Mouse (Mus musculus): ENCODE results near the gene Dap.

The Dap gene

DNA sequence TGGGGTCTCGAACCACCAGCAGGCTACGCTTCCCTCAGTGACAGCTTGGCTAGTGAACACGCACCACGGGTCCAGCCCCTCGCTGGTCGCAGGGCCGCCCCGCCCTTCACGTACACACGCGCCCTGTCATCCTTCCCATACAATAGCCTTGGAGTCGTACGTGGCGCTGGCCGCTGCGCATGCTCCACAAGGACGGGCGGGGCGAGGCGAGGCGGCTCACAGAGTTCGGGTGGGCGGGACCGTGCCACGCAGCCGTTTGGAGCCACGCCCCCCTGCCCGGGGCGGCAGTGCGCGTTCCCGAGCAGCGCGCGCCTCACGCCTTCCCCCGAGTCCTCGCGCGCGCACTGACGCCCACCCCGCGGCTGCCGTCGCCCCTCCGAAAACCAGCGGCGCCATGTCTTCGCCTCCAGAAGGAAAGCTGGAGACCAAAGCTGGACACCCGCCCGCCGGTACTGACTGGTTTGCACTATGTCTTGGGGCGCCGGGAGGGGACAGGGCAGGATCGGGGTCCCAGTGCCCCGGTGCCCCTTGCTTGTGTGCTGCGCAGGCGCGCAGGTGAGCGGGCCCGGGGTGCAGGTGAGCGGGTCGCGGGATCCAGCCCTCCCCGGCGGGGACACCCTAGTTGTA, at the start of gene Dap:
Gene Dap, plus strand, starts transcription at position 180 of the 627 bp plus-strand sequence.
- peak; percentile 97 for DNase-seq (ENCODE audit: low read depth, low spot score)

DNA sequence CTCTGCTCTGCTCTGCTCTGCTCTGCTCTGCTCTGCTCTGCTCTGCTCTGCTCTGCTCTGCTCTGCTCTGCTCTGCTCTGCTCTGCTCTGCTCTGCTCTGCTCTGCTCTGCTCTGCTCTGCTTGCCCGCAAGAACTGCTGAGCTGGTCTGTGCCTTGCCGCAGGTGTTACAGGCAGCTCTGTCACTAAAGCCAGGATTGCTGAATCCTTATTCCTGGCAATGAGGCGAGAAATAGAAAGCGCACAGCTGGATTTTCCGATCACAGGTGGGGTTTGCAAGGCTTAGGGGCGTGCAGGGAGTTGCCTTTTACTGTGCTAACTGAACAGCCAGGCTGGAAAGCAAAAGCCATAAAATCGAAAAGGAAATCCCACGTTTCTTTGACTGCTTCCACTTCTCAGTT, 47.5 kb upstream of the Dap start:
- DNase-seq (ENCODE audit: low read depth, low spot score): no peak

DNA sequence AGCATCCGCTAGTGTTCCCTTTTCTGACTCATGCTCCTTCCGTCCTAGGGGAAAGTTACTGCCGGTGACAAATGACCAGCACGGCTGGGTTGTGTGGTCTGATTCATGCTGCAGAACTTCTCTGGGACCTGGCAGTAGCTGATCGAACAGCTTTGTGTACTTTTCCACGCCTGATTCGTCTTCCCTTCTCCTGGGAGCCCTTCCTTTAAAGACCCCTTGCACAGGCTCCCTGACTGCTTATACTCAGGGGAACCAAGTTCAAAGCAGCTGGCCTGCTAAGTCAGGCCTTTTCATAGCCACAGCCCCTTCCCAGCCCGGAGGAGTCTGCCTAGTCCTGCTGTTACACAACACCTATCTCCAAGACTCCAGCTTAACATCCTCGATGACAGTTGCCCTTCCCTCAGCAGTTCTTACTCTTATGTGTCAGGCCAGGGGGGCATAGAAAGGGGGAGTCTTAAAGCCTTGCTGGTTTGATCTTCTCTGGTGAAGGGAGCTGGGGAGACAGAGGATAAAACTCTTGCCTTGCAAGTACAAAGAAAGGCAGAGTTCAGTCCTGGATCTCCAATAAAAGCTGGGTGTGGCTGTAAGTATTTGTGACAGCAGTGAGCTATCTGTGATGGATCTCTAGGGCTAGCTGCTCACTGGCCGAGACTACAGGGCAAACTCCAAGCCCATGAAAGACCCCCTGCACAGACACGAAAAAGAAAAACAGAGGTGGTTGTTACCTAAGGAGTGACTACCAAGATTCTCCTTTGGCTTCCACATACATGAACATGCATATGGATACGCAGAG, 39.3 kb upstream of the Dap start:
- DNase-seq (ENCODE audit: low read depth, low spot score): no peak

DNA sequence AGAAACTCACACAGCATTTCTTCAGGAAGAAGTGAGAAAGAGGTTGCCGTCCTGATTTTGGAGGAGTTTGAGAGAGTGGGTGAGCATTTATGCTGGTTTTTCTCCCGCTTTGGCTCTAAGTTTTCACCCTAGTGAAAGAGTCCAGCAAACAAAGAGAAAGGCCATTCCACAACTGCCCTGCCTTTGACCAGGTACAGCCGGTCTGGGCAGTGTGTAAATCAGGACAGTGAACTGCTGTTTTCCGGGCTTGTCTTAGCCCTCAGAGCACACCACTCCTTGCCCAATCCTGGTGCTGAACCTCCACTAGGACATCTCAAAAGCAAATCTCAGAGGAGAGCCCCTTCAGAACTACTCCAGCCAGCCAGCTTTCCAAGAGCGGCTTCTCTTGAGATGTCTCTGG, 38.6 kb upstream of the Dap start:
- DNase-seq (ENCODE audit: low read depth, low spot score): no peak

DNA sequence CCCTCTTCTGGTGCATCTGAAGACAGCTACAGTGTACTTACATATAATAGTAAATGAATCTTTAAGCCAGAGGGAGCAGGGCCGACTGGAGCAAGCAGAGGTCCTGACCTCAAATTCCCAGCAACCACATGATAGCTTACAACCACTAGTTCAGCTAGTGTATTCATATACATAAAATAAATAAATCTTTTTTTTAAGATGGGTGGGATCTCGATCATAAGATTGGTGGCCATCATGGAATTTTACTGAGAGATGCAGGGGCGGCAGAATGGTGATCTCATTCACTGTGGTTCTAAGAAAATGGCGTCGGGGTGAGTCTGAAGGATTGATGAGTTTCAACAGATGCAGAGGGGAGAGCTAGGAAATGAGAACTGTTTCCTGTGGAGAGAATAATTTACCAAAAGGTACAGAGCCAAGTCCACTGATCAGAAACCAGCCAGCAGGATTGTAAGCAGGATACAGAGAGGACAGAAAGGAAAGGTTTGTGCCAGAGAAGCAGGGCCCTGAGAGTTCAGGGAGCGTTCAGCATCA, 37.7 kb upstream of the Dap start:
- no peak for DNase-seq (ENCODE audit: low read depth, low spot score)

DNA sequence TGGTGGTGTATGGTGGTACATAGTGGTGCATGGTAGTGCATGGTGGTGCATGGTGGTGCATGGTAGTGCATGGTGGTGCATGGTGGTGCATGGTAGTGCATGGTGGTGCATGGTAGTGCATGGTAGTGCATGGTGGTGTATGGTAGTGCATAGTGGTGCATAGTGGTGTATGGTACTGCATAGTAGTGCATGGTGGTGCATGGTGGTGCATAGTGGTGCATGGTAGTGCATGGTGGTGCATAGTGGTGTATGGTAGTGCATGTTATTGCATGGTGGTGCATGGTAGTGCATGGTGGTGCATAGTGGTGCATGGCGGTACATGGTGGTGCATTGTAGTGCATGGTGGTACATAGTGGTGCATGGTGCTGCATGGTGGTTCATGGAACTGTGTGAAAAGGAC, 31.6 kb upstream of the Dap start:
- DNase-seq (ENCODE audit: low read depth, low spot score): no peak

- no peak for DNase-seq (ENCODE audit: low read depth, low spot score)
These were observed 28.3 kb upstream of the Dap start for GRCm38 (mm10) chr15:31195776-31196175.

GRCm38 (mm10) chr15:31207346-31208093, 16.6 kb upstream of the Dap start:
- no peak for DNase-seq (ENCODE audit: low read depth, low spot score)

- DNase-seq (ENCODE audit: low read depth, low spot score): no peak
These were observed 12.2 kb upstream of the Dap start for GRCm38 (mm10) chr15:31211910-31212309.

DNA sequence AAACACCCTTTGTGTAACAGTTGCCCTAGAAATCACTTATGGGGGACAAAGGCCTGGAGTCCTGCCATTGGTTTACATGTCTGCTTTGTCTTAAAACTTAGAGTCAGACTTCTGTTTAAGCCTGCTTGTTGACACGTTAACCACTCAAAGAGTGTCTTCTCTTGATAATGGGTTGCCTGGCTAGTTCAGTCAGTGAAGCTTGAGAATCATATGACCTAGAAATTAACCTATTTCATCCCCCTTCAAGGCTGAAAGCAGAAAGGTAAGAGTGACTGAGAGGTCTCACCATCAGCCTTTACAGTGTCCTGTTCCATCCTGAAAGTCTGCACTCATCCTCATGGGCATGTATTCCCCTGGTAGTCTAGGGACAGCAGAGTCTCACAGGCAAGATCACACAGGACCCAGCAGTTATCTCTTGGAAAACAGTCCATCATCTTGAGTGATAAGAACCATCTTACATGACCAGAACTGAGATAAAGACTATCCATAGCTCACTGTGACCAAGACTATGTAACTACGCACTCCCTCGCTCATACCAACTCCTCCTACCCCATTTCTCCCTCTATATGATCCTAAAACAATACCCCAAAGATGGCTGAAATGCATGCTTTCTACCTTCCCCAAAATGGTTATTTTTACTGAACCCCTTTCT, 10.4 kb upstream of the Dap start:
- no peak for DNase-seq (ENCODE audit: low read depth, low spot score)

GRCm38 (mm10) chr15:31222216-31222615, 1.9 kb upstream of the Dap start:
- DNase-seq (ENCODE audit: low read depth, low spot score): no peak

- no peak for DNase-seq (ENCODE audit: low read depth, low spot score)
These were observed 449 bp upstream of the Dap start for GRCm38 (mm10) chr15:31223596-31224134.

DNA sequence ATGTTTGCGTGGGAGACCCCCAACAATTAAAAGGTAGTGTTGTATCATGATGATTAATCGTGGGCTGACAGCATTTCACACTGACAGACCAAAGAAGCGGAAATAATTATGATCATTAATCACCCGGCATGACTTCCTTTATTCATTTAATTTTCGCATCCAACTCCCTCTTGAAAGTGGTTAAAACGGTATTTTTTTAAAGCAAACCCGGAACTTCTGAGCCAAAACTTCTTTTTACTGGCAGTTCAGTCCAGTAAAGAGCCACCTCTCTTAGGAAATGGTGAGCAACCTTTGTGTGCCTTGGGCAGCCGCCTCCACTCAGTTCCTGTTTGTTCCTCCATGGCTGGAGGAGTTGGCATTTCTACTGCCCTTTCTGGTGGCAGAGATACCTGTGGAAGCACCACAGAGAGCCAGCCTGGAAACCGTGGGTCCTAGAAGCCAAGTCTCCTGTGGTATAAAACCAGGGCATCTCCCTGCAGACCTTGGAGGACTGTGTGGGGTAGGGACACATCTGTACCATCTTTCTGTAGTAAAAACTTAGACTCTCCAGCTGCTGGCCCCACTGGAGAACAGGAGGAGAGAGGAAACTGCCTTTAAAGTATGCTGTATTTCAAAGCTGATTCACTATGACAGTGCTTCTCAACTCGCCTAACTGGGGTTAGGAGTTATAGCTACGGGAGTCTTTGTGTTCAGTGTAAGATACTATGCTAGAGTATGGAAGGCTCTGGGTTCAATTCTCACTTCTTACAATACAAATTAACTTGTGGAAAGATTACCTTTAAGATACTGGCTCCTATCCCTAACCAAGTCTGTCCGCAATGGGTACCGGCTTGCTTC, 910 bp downstream of the Dap start:
- DNase-seq (ENCODE audit: low read depth, low spot score): peak; percentile 69

DNA sequence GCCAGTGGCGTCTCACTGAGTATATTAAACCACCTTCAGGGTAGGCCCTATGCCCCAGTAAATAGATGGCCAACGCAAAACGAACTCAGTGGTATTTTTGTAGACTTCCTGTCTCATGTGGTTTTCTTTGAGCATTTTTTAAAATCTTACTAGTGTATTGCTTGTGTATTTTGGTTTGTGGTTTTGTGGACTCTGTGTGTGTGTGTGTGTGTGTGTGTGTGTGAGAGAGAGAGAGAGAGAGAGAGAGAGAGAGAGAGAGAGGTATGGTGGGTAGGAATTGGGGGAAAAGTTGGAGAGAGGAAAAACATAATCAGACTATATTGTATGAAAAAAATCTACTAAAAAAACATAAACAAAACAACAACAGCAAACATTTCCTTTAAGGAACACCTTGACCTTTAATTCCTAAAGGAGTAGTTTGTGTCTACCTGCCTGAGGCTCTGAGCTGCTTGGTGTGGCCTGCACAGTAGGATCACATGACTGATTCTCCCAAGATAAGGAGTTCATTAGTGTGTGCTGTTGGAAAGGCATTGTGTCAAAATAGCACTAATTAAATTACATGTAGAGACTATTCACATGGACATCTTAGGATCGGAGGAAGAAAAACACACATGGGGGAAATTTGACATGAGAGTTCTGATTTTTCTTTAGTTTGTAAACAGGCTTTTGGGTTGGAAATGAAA, 1.7 kb downstream of the Dap start:
- DNase-seq (ENCODE audit: low read depth, low spot score): no peak

GRCm38 (mm10) chr15:31226464-31226863, 2.4 kb downstream of the Dap start:
- peak; percentile 39 for DNase-seq (ENCODE audit: low read depth, low spot score)

DNA sequence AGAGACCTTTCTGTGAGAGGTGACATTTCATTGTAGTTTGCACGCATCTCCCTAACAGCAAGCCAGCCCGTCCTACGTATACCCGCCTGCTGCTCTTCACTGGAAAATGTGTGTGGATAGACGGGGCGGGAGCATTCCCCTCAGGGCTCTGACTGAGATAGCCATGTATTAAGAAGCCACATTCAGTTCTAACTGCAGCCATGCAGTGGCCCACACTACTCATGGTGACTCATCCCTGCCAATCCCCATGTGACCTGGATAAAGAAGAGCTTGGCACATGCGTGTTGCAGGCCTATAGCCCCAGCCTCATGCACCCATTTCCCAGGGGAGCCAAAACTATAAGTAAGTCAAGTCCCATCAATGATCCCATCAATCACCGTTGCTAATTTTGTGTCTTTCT, 3.7 kb downstream of the Dap start:
- no peak for DNase-seq (ENCODE audit: low read depth, low spot score)

DNA sequence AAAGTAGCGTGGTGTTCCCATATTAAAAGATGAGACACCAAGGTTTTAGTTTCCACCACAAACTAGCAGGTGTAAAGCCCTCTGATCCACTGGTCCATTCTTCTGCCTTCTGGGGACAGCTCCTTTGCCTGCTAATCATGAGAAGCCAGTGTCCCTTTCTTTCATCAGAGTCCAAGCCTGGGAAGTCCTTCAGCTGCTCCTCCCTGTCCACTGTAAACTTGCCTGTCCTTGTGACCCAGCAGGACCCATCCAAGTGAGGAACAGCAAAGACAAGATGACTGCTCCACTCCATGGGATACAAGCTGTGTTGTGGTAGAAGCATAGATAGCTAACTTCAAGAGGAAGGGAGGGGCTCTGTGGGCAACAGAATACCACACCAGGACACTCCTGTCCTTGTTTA, 8.9 kb downstream of the Dap start:
- no peak for DNase-seq (ENCODE audit: low read depth, low spot score)

- DNase-seq (ENCODE audit: low read depth, low spot score): no peak
These were observed 11.9 kb downstream of the Dap start for GRCm38 (mm10) chr15:31235794-31236548.

- no peak for DNase-seq (ENCODE audit: low read depth, low spot score)
These were observed 12.4 kb downstream of the Dap start for GRCm38 (mm10) chr15:31236549-31236907.

Data from A20 (cell line).